Mouse (Mus musculus): ENCODE results near the gene Dnajc2.

DNA sequence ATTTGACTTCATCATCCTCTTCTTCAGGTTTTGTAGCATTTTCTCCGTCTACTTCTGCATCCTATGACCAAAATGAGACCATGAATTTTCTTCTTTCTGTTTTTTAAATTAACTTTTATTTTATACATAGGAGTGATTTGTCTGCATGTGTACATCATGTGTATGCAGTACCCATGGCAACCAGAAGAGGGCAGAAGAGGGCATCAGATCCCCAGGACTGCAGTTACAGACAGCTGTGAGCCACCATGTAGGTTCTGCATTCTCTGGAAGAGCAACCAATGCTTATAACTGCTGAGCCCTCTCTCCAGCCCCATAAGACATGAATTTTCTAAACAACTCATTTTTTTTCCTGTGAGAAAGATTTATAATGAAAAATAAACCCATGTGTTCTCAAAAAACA lies 28.9 kb upstream of the Dnajc2 start:
- TF ChIP-seq TAL1 (IDR thresholded peaks at IDR 0.05; ENCODE audit: low read length): no peak
- TF ChIP-seq GATA1 (IDR thresholded peaks at IDR 0.05; ENCODE audit: low read length): no peak
